In the genomic region with DNA sequence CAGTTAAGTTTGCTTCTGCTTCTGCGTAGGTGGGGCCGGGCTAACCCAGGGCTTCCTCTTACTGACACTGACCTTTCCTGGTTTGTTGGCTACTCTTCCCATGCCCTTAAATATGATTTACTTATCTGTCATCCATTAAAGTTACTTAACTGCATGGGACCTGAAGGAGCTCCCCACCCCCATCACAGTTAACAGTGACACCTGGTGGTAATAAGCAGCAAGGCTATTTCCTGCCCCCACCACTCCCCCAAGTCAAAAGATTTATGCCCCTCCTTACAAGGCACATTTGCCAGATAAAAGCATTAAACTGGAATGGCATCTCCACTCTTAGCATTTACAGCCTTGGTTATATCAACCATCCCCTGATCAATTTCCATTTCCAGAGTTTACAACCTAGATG, we compare ENCODE assay signal across 9 mouse cellular contexts. TPM values are rescaled to one million over a fixed set of nuclear protein-coding genes. Genes with fewer than 3 reads are reported as not detected.
DNase-seq lines count a peak whose midpoint lies in the region; ATAC-seq and TF ChIP-seq lines count a peak whose summit lies in the region.
"Had no signal": no experiment of that assay in that cellular context is flagged by ENCODE, and none has a peak within 500 bp of the region (broad histone marks: within the 10 kb centered on the region; RNA-seq: fewer than 3 reads in every experiment).

No protein-coding gene starts in this region.

- no peak for ATAC-seq in forebrain, postnatal 0 days
- ATAC-seq in midbrain, embryonic 11.5 days (ENCODE audit: low FRiP score), result no peak
- ATAC-seq in midbrain, embryonic 15.5 days (replicated peaks), result no peak
- ATAC-seq in forebrain, embryonic 15.5 days (replicated peaks), result no peak
- ATAC-seq: midbrain, embryonic 16.5 days had no signal

- H3K9me3 ChIP-seq in forebrain, postnatal 0 days (ENCODE audit: low read length), result no peaks in the 10 kb centered on the region
- H3K9me3 ChIP-seq in forebrain, embryonic 10.5 days, result no peaks in the 10 kb centered on the region
- H3K9me3 ChIP-seq in midbrain, embryonic 11.5 days (ENCODE audit: control insufficient read depth, low read length), result no peaks in the 10 kb centered on the region
- H3K9me3 ChIP-seq in midbrain, embryonic 15.5 days, result no peaks in the 10 kb centered on the region
- H3K9me3 ChIP-seq in heart, embryonic 10.5 days, result no peaks in the 10 kb centered on the region
- H3K9me3 ChIP-seq in forebrain, embryonic 15.5 days, result no peaks in the 10 kb centered on the region

- no peaks in the 10 kb centered on the region for H3K27me3 ChIP-seq in forebrain, postnatal 0 days (ENCODE audit: insufficient read depth, low read length)
- no peaks in the 10 kb centered on the region for H3K27me3 ChIP-seq in forebrain, embryonic 10.5 days (ENCODE audit: poor library complexity, severe bottlenecking)
- no peaks in the 10 kb centered on the region for H3K27me3 ChIP-seq in midbrain, embryonic 11.5 days (ENCODE audit: control insufficient read depth, insufficient read depth, low read length)
- no peaks in the 10 kb centered on the region for H3K27me3 ChIP-seq in midbrain, embryonic 15.5 days (replicated peaks)
- H3K27me3 ChIP-seq in heart, embryonic 10.5 days (ENCODE audit: insufficient read depth, poor library complexity, severe bottlenecking), result no peaks in the 10 kb centered on the region
- no peaks in the 10 kb centered on the region for H3K27me3 ChIP-seq in forebrain, embryonic 15.5 days

- WGBS in forebrain, postnatal 0 days, result 94% methylated on average over 2 of the region's 2 CpGs
- 97% methylated on average over 2 of the region's 2 CpGs for WGBS in forebrain, embryonic 10.5 days
- 95% methylated on average over 2 of the region's 2 CpGs for WGBS in midbrain, embryonic 11.5 days
- WGBS in midbrain, embryonic 15.5 days, result 90% methylated on average over 2 of the region's 2 CpGs
- 90% methylated on average over 2 of the region's 2 CpGs for WGBS in heart, embryonic 10.5 days
- WGBS in forebrain, embryonic 15.5 days, result 97% methylated on average over 2 of the region's 2 CpGs

- DNase-seq in forebrain, postnatal 0 days, result peak; percentile 48
- no peak for DNase-seq in forebrain, embryonic 10.5 days (ENCODE audit: extremely low spot score, low spot score)
- DNase-seq in midbrain, embryonic 11.5 days (ENCODE audit: low spot score, missing footprints), result peak; percentile 57
- DNase-seq in brain, embryonic 14.5 days (ENCODE audit: low read depth), result peak; percentile 64
- peak; percentile 36 for DNase-seq in retina, embryonic 14.5 days (ENCODE audit: low spot score)
- no peak for DNase-seq in heart, embryonic 10.5 days (ENCODE audit: low spot score)

- H3K4me3 ChIP-seq in forebrain, postnatal 0 days (ENCODE audit: low read depth, low read length), result no peak overlapping the region
- H3K4me3 ChIP-seq in forebrain, embryonic 10.5 days, result no peak overlapping the region
- no peak overlapping the region for H3K4me3 ChIP-seq in midbrain, embryonic 11.5 days (ENCODE audit: low read depth, low read length)
- H3K4me3 ChIP-seq in midbrain, embryonic 15.5 days, result no peak overlapping the region
- no peak overlapping the region for H3K4me3 ChIP-seq in heart, embryonic 10.5 days
- no peak overlapping the region for H3K4me3 ChIP-seq in forebrain, embryonic 15.5 days

- no peak overlapping the region for H3K9ac ChIP-seq in forebrain, postnatal 0 days
- no peak overlapping the region for H3K9ac ChIP-seq in midbrain, embryonic 11.5 days (ENCODE audit: low read length)
- no peak overlapping the region for H3K9ac ChIP-seq in midbrain, embryonic 15.5 days
- no peak overlapping the region for H3K9ac ChIP-seq in forebrain, embryonic 15.5 days (replicated peaks)

- no peak overlapping the region for H3K27ac ChIP-seq in forebrain, postnatal 0 days (ENCODE audit: low read depth, low read length)
- no peak overlapping the region for H3K27ac ChIP-seq in forebrain, embryonic 10.5 days
- H3K27ac ChIP-seq in midbrain, embryonic 11.5 days (ENCODE audit: low read depth, low read length), result no peak overlapping the region
- H3K27ac ChIP-seq in midbrain, embryonic 15.5 days, result no peak overlapping the region
- no peak overlapping the region for H3K27ac ChIP-seq in heart, embryonic 10.5 days
- H3K27ac ChIP-seq in forebrain, embryonic 15.5 days (replicated peaks), result no peak overlapping the region

- TF ChIP-seq CTCF in forebrain, postnatal 0 days (IDR thresholded peaks at IDR 0.05; ENCODE audit: low read depth), result peak; percentile 77
- TF ChIP-seq CTCF in brain, embryonic 14.5 days (IDR thresholded peaks at IDR 0.05; ENCODE audit: borderline replicate concordance, extremely low read depth, insufficient read depth, insufficient read length), result peak; percentile 61; the same call in 1 of the 2 replicates

- TF ChIP-seq POLR2A in brain, embryonic 14.5 days (IDR thresholded peaks at IDR 0.05; ENCODE audit: borderline replicate concordance, extremely low read depth, insufficient read depth, insufficient read length, poor library complexity, severe bottlenecking), result no peak

- H3K4me2 ChIP-seq in forebrain, postnatal 0 days (ENCODE audit: low read depth), result no peak overlapping the region
- H3K4me2 ChIP-seq in midbrain, embryonic 11.5 days, result no peak overlapping the region
- H3K4me2 ChIP-seq in midbrain, embryonic 15.5 days, result no peak overlapping the region
- H3K4me2 ChIP-seq in forebrain, embryonic 15.5 days (replicated peaks), result no peak overlapping the region

- peaks cover 10% of the 10 kb centered on the region for H3K36me3 ChIP-seq in forebrain, postnatal 0 days (ENCODE audit: insufficient read depth)
- peaks cover 92% of the 10 kb centered on the region for H3K36me3 ChIP-seq in forebrain, embryonic 10.5 days (replicated peaks)
- H3K36me3 ChIP-seq in midbrain, embryonic 11.5 days (ENCODE audit: control insufficient read depth, insufficient read depth, low read length), result 0 out of 2 replicates have a peak, but pooled peaks cover 2% of the 10 kb centered on the region
- 0 out of 2 replicates have a peak, but pooled peaks cover 1% of the 10 kb centered on the region for H3K36me3 ChIP-seq in midbrain, embryonic 15.5 days (replicated peaks)
- H3K36me3 ChIP-seq in heart, embryonic 10.5 days, result peaks cover 48% of the 10 kb centered on the region
- H3K36me3 ChIP-seq in forebrain, embryonic 15.5 days, result peaks cover 17% of the 10 kb centered on the region; the same call in 1 of the 2 replicates

- peaks cover 39% of the 10 kb centered on the region for H3K4me1 ChIP-seq in forebrain, postnatal 0 days (ENCODE audit: insufficient read depth)
- H3K4me1 ChIP-seq in forebrain, embryonic 10.5 days, result no peaks in the 10 kb centered on the region
- H3K4me1 ChIP-seq in midbrain, embryonic 11.5 days (ENCODE audit: control insufficient read depth, insufficient read depth, low read length), result no peaks in the 10 kb centered on the region
- H3K4me1 ChIP-seq in midbrain, embryonic 15.5 days, result peaks cover 52% of the 10 kb centered on the region
- H3K4me1 ChIP-seq in heart, embryonic 10.5 days, result peaks cover 39% of the 10 kb centered on the region
- peaks cover 42% of the 10 kb centered on the region for H3K4me1 ChIP-seq in forebrain, embryonic 15.5 days

RNA-seq across cellular contexts. Expression of gene Tti1, which starts 38.3 kb away (rescaled TPM):
- total RNA-seq in forebrain, postnatal 0 days (2014; rRNA removed), result 17.3 and 19.9 TPM in 2 replicates
- polyA plus RNA-seq in forebrain, postnatal 0 days (2015; fragmentation: Nextera tagmentation; extraction: Ambion mirVana), result 6.6 and 8.1 TPM in 2 replicates
- polyA plus RNA-seq in forebrain, embryonic 10.5 days (2016; fragmentation: Nextera tagmentation; extraction: Ambion mirVana), result 44.4 and 44.7 TPM in 2 replicates
- polyA plus RNA-seq in midbrain, embryonic 11.5 days (2014; fragmentation: Nextera tagmentation; extraction: Ambion mirVana), result 28.8 and 30.3 TPM in 2 replicates
- 17.4 and 19.5 TPM in 2 replicates for polyA plus RNA-seq in midbrain, embryonic 15.5 days (2015; fragmentation: Nextera tagmentation; extraction: Ambion mirVana)
- 21.4 and 22.3 TPM in 2 replicates for polyA plus RNA-seq in brain, embryonic 14.5 days (2012; rRNA removed)
- 30.5 and 35.1 TPM in 2 replicates for polyA plus RNA-seq in heart, embryonic 10.5 days (2016; fragmentation: Nextera tagmentation; extraction: Ambion mirVana)
- polyA plus RNA-seq in forebrain, embryonic 15.5 days (2015; fragmentation: Nextera tagmentation; extraction: Ambion mirVana), result 21.3 and 22.2 TPM in 2 replicates

RNA-seq across cellular contexts. Expression of gene Rprd1b, which starts 38.4 kb away (rescaled TPM):
- 39.8 and 61.3 TPM in 2 replicates for total RNA-seq in forebrain, postnatal 0 days (2014; rRNA removed)
- polyA plus RNA-seq in forebrain, postnatal 0 days (2015; fragmentation: Nextera tagmentation; extraction: Ambion mirVana), result 12.9 and 18.8 TPM in 2 replicates
- 58.1 and 59.3 TPM in 2 replicates for polyA plus RNA-seq in forebrain, embryonic 10.5 days (2016; fragmentation: Nextera tagmentation; extraction: Ambion mirVana)
- 64.9 and 68.1 TPM in 2 replicates for polyA plus RNA-seq in midbrain, embryonic 11.5 days (2014; fragmentation: Nextera tagmentation; extraction: Ambion mirVana)
- 34.7 and 36.6 TPM in 2 replicates for polyA plus RNA-seq in midbrain, embryonic 15.5 days (2015; fragmentation: Nextera tagmentation; extraction: Ambion mirVana)
- polyA plus RNA-seq in brain, embryonic 14.5 days (2012; rRNA removed), result 25.8 and 27.9 TPM in 2 replicates
- polyA plus RNA-seq in heart, embryonic 10.5 days (2016; fragmentation: Nextera tagmentation; extraction: Ambion mirVana), result 36.9 and 42.1 TPM in 2 replicates
- 38.9 and 44.1 TPM in 2 replicates for polyA plus RNA-seq in forebrain, embryonic 15.5 days (2015; fragmentation: Nextera tagmentation; extraction: Ambion mirVana)

Comparison
In these comparisons a context has a peak if more than half of its experiments do, and no peak if none do; other contexts are left out.
1. DNase-seq: peak in forebrain, postnatal 0 days (single experiment), midbrain, embryonic 11.5 days (single experiment), brain, embryonic 14.5 days (single experiment) and retina, embryonic 14.5 days (single experiment); none in forebrain, embryonic 10.5 days (single experiment) and heart, embryonic 10.5 days (single experiment).